Mouse (Mus musculus): Measurements from ENCODE around the gene Shisa6. TPM values are rescaled to one million over a fixed set of nuclear protein-coding genes. Genes with fewer than 3 reads are reported as not detected.

Gene Shisa6
- polyA plus RNA-seq, 1 experiment from 2014 or later: 0.37 TPM

- no peak for TF ChIP-seq CTCF (IDR thresholded peaks at IDR 0.05; ENCODE audit: low read depth)
- Histone ChIP-seq H3K4me3 (replicated peaks; ENCODE audit: low read depth, low read length) (no peak overlapping the region), H3K36me3 (ENCODE audit: insufficient read depth, low read length) (no peaks in the 10 kb centered on the region), H3K27ac (no peak overlapping the region), H3K9ac (ENCODE audit: low read depth, low read length) (no peak overlapping the region), H3K9me3 (replicated peaks; ENCODE audit: low read length) (no peaks in the 10 kb centered on the region), H3K27me3 (ENCODE audit: insufficient read depth, low read length) (no peaks in the 10 kb centered on the region), H3K4me2 (ENCODE audit: low read length) (no peak overlapping the region), H3K4me1 (replicated peaks; ENCODE audit: insufficient read depth, low read length) (no peaks in the 10 kb centered on the region)
- 62% methylated on average over 9 of the region's 9 CpGs for WGBS
- ATAC-seq (replicated peaks; ENCODE audit: low FRiP score, low read depth): no peak
- peak; percentile 10 for DNase-seq (ENCODE audit: low spot score)
Observed at GRCm38 (mm10) chr11:66498857-66499445, 26.8 kb downstream of the Shisa6 start.

GRCm38 (mm10) chr11:66496235-66496634, 29.5 kb downstream of the Shisa6 start:
- Histone ChIP-seq H3K4me3 (replicated peaks; ENCODE audit: low read depth, low read length) (no peak overlapping the region), H3K27ac (no peak overlapping the region), H3K9ac (ENCODE audit: low read depth, low read length) (no peak overlapping the region), H3K9me3 (replicated peaks; ENCODE audit: low read length) (no peaks in the 10 kb centered on the region), H3K27me3 (ENCODE audit: insufficient read depth, low read length) (no peaks in the 10 kb centered on the region), H3K4me2 (ENCODE audit: low read length) (no peak overlapping the region), H3K4me1 (replicated peaks; ENCODE audit: insufficient read depth, low read length) (no peaks in the 10 kb centered on the region), H3K36me3 (ENCODE audit: insufficient read depth, low read length) (no peaks in the 10 kb centered on the region)
- DNase-seq (ENCODE audit: low spot score): no peak
- ATAC-seq (replicated peaks; ENCODE audit: low FRiP score, low read depth): no peak
- TF ChIP-seq CTCF (IDR thresholded peaks at IDR 0.05; ENCODE audit: low read depth): no peak
- 63% methylated on average over 9 of the region's 9 CpGs for WGBS

GRCm38 (mm10) chr11:66494391-66494790, 31.4 kb downstream of the Shisa6 start:
- Histone ChIP-seq H3K9me3 (replicated peaks; ENCODE audit: low read length) (no peaks in the 10 kb centered on the region), H3K4me2 (ENCODE audit: low read length) (no peak overlapping the region), H3K4me1 (replicated peaks; ENCODE audit: insufficient read depth, low read length) (no peaks in the 10 kb centered on the region), H3K27ac (no peak overlapping the region), H3K36me3 (ENCODE audit: insufficient read depth, low read length) (no peaks in the 10 kb centered on the region), H3K4me3 (replicated peaks; ENCODE audit: low read depth, low read length) (no peak overlapping the region), H3K27me3 (ENCODE audit: insufficient read depth, low read length) (no peaks in the 10 kb centered on the region), H3K9ac (ENCODE audit: low read depth, low read length) (no peak overlapping the region)
- ATAC-seq (replicated peaks; ENCODE audit: low FRiP score, low read depth) (no peak), DNase-seq (ENCODE audit: low spot score) (no peak)
- 81% methylated on average over 3 of the region's 3 CpGs for WGBS
- TF ChIP-seq CTCF (IDR thresholded peaks at IDR 0.05; ENCODE audit: low read depth): no peak

- 85% methylated on average over 4 of the region's 4 CpGs for WGBS
- ATAC-seq (replicated peaks; ENCODE audit: low FRiP score, low read depth) (no peak), DNase-seq (ENCODE audit: low spot score) (no peak)
- Histone ChIP-seq H3K36me3 (ENCODE audit: insufficient read depth, low read length) (no peaks in the 10 kb centered on the region), H3K27ac (no peak overlapping the region), H3K4me1 (replicated peaks; ENCODE audit: insufficient read depth, low read length) (no peaks in the 10 kb centered on the region), H3K4me3 (replicated peaks; ENCODE audit: low read depth, low read length) (no peak overlapping the region), H3K9me3 (replicated peaks; ENCODE audit: low read length) (no peaks in the 10 kb centered on the region), H3K27me3 (ENCODE audit: insufficient read depth, low read length) (no peaks in the 10 kb centered on the region), H3K4me2 (ENCODE audit: low read length) (no peak overlapping the region), H3K9ac (ENCODE audit: low read depth, low read length) (no peak overlapping the region)
- TF ChIP-seq CTCF (IDR thresholded peaks at IDR 0.05; ENCODE audit: low read depth): no peak
Observed at GRCm38 (mm10) chr11:66487765-66488164, 38.0 kb downstream of the Shisa6 start.

- no peaks in the 10 kb centered on the region for H3K4me1 ChIP-seq (replicated peaks; ENCODE audit: insufficient read depth, low read length)
- no peaks in the 10 kb centered on the region for H3K27me3 ChIP-seq (ENCODE audit: insufficient read depth, low read length)
- H3K9ac ChIP-seq (ENCODE audit: low read depth, low read length): no peak overlapping the region
- H3K4me3 ChIP-seq (replicated peaks; ENCODE audit: low read depth, low read length): no peak overlapping the region
- no peak for TF ChIP-seq CTCF (IDR thresholded peaks at IDR 0.05; ENCODE audit: low read depth)
- DNase-seq (ENCODE audit: low spot score) (no peak), ATAC-seq (replicated peaks; ENCODE audit: low FRiP score, low read depth) (no peak)
- H3K9me3 ChIP-seq (replicated peaks; ENCODE audit: low read length): no peaks in the 10 kb centered on the region
- no peaks in the 10 kb centered on the region for H3K36me3 ChIP-seq (ENCODE audit: insufficient read depth, low read length)
- H3K4me2 ChIP-seq (ENCODE audit: low read length): no peak overlapping the region
- WGBS: 62% methylated on average over 6 of the region's 6 CpGs
- no peak overlapping the region for H3K27ac ChIP-seq
Observed at GRCm38 (mm10) chr11:66482501-66482900, 43.3 kb downstream of the Shisa6 start.

- Histone ChIP-seq H3K9ac (ENCODE audit: low read depth, low read length) (no peak overlapping the region), H3K4me1 (replicated peaks; ENCODE audit: insufficient read depth, low read length) (no peaks in the 10 kb centered on the region), H3K4me2 (ENCODE audit: low read length) (no peak overlapping the region), H3K27ac (no peak overlapping the region), H3K27me3 (ENCODE audit: insufficient read depth, low read length) (no peaks in the 10 kb centered on the region), H3K9me3 (replicated peaks; ENCODE audit: low read length) (no peaks in the 10 kb centered on the region), H3K4me3 (replicated peaks; ENCODE audit: low read depth, low read length) (no peak overlapping the region), H3K36me3 (ENCODE audit: insufficient read depth, low read length) (no peaks in the 10 kb centered on the region)
- TF ChIP-seq CTCF (IDR thresholded peaks at IDR 0.05; ENCODE audit: low read depth): no peak
- DNase-seq (ENCODE audit: low spot score) (no peak), ATAC-seq (replicated peaks; ENCODE audit: low FRiP score, low read depth) (no peak)
- WGBS: 62% methylated on average over 5 of the region's 5 CpGs
Observed at GRCm38 (mm10) chr11:66442631-66443030, 83.1 kb downstream of the Shisa6 start.

- no peak overlapping the region for H3K4me2 ChIP-seq (ENCODE audit: low read length)
- no peaks in the 10 kb centered on the region for H3K4me1 ChIP-seq (replicated peaks; ENCODE audit: insufficient read depth, low read length)
- no peak overlapping the region for H3K9ac ChIP-seq (ENCODE audit: low read depth, low read length)
- H3K27ac ChIP-seq: no peak overlapping the region
- H3K27me3 ChIP-seq (ENCODE audit: insufficient read depth, low read length): no peaks in the 10 kb centered on the region
- H3K4me3 ChIP-seq (replicated peaks; ENCODE audit: low read depth, low read length): no peak overlapping the region
- no peak for TF ChIP-seq CTCF (IDR thresholded peaks at IDR 0.05; ENCODE audit: low read depth)
- ATAC-seq (replicated peaks; ENCODE audit: low FRiP score, low read depth): no peak
- 90% methylated on average over 6 of the region's 6 CpGs for WGBS
- DNase-seq (ENCODE audit: low spot score): no peak
- no peaks in the 10 kb centered on the region for H3K36me3 ChIP-seq (ENCODE audit: insufficient read depth, low read length)
- no peaks in the 10 kb centered on the region for H3K9me3 ChIP-seq (replicated peaks; ENCODE audit: low read length)
Observed at GRCm38 (mm10) chr11:66426129-66426528, 99.6 kb downstream of the Shisa6 start.

Data from kidney, postnatal 0 days (tissue).